Mouse (Mus musculus) gastrocnemius, postnatal 14 days (tissue): ENCODE results near the gene Sema6d. TPM values are rescaled to one million over a fixed set of nuclear protein-coding genes. Genes with fewer than 3 reads are reported as not detected.
"Not testable (repeated sequence)": the region's sequence is repeated elsewhere in the genome, so short reads cannot be mapped to it uniquely, and the experiment has no call there.

ENCODE experiments used
- DNase-seq: peaks from one replicate; pipeline ENCODE4 v3.0.0; 2021; ENCODE audit warnings: mixed read lengths
- intact Hi-C: fragments of 180-260 bp; cut with DNase I; formaldehyde crosslinking; loops from one replicate; pipeline ENCODE4 v1.15.1; 2025; ENCODE audit warnings: low total_unique reads
- total RNA-seq, 2 experiments: library from RNA; stranded (reverse); gene quantifications; 2 replicates each; pipeline ENCODE4 v1.2.3; 2021

Gene Sema6d
- total RNA-seq, 2 experiments from 2014 or later = 8.1 to 13.8 TPM

- intact Hi-C loops = no loop called here
These were observed 174.5 kb downstream of the Sema6d start for GRCm38 (mm10) chr2:124264309-124264708.

DNA sequence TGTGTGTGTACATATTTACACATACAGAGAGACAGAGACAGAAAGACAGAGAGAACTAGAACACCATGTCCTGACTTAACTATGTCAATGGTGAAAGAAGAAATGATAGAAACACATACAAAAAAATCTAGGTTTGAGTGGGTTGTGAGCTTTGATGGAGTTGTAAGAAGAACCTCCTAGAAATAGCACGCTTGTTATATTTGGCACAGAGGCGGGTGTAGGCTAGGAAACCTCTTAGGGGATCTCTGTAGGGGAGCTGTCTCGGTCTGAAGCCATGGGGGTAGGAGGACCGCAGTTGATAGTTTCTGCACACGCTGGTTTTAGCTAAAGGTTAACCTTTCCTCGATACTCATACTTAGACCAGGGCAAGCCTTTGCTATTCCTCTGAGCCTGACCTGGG, 181.4 kb downstream of the Sema6d start:
- intact Hi-C loops = no loop called here

More at GRCm38 (mm10) chr2:124264309-124264708, 174.5 kb downstream of the Sema6d start:
- no peak for DNase-seq

GRCm38 (mm10) chr2:124277492-124277891, 187.7 kb downstream of the Sema6d start:
- intact Hi-C loops = no loop called here

More for the DNA sequence above, 181.4 kb downstream of the Sema6d start:
- no peak for DNase-seq

DNA sequence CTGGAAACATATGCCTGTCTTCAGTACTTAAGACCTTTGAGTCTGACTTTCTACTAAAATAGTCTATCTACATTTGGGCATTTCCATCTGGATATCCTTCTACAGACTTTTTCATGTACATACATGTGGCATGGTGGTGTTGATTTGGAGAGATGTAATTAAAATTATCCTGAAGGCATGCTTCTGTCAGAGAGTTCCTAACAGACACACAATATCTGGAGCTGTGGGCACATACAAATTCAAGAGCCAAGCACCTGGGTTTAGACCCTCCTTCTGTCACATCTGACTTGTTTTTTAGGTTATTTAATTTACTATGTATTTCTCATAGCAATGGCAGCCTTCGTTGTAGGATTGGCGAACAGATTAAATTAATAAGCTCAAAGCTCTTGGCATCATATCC, 195.3 kb downstream of the Sema6d start:
- no peak for DNase-seq
- intact Hi-C loops = no loop called here

More at GRCm38 (mm10) chr2:124277492-124277891, 187.7 kb downstream of the Sema6d start:
- no peak for DNase-seq

- intact Hi-C loops = no loop called here
- no peak for DNase-seq
These were observed 199.6 kb downstream of the Sema6d start for GRCm38 (mm10) chr2:124289356-124289755.

DNA sequence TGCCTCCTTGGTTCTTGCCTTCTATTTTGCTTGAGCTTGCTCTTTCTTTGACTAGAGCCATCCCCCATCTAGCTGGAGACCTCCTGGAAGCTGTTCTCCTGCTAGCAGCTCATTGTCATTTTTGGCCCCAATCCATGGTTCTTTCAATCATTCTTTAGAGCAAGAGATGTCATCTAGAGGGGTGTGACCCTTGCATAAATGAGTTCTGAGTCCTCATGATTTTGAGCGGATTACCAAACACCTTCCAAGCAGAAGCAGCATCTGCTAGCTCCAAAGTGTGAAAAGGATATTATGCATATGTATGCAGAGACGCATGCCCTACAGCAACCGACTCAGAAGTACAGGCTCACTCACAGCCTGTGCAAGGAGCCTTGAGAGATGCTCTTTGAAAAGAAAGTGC, 201.4 kb downstream of the Sema6d start:
- no peak for DNase-seq
- intact Hi-C loops = no loop called here

DNA sequence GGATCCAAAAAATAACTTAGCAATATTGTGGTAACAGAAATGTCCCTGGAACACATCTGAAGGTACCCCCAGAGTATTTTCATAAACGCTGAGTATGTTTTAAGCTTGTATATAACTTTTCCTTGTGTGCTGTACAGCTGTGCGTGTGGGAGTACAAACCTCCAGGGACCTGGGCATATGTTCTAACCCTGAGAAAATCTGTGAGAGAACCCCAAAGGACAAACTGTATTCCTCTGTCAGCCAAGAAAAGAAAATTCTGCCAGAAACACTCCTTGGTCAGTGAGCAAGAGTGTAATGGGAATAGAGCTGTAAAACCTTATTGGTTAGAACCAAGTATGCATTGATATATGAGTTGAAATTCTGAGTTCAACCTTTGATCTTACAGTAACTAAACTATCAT, 203.8 kb downstream of the Sema6d start:
- intact Hi-C loops = no loop called here
- no peak for DNase-seq

GRCm38 (mm10) chr2:124298351-124298750, 208.6 kb downstream of the Sema6d start:
- intact Hi-C loops = no loop called here
- peak; percentile 32 for DNase-seq

DNA sequence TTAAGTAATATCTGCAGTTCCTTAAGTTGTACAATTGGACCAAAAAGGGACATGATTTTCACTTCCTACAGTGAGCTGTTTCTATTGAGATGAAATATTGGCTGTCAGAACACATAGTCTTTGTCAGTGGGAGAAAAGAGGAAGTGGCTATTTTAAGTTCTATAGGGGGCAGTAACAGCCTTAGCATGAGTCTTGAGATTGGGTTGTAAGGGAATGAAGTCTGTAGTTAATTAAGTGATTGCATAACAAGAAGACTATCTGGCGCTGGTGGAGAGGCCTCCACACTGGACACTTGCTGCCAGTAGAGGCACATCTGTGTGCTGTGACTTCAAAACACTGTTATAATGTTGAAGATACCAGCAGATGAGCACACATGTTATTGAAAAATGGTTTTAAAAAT, 209.1 kb downstream of the Sema6d start:
- DNase-seq = peak; percentile 15
- intact Hi-C loops = no loop called here

- no peak for DNase-seq
- intact Hi-C loops = no loop called here
These were observed 218.8 kb downstream of the Sema6d start for GRCm38 (mm10) chr2:124308605-124309004.

- no peak for DNase-seq
- intact Hi-C loops = no loop called here
These were observed 219.8 kb downstream of the Sema6d start for GRCm38 (mm10) chr2:124309361-124310128.

GRCm38 (mm10) chr2:124322528-124323215, 232.9 kb downstream of the Sema6d start:
- DNase-seq = no peak
- intact Hi-C loops = no loop called here

DNA sequence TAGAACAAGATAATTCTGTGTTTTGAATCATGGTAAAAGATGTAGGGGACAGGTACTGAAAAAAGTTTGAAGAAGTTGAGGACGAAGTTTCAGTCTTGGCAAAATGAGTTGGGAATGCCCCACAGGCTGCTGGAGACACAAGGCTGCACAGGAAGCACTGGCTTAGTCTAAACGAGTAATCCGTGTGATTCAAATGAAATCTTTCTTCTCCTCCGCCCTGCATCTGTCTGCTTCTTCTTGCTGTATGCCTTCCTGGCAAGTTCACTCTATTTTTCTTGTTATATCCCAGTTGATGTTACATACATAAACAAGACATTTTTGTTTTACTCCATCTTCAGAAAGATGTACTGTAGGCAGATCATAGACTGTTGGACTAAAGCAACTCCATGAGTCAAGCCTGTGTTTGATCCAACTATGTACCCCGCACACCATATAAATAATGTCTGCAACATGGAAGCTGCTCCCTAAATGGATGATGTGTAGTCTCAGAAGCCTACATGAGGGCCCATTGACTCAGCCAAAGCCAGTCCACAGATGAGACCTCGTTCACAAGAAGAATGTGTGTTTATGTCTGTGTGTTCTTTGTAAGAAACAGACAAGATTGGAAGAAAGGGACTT, 234.4 kb downstream of the Sema6d start:
- DNase-seq = no peak
- intact Hi-C loops = no loop called here

DNA sequence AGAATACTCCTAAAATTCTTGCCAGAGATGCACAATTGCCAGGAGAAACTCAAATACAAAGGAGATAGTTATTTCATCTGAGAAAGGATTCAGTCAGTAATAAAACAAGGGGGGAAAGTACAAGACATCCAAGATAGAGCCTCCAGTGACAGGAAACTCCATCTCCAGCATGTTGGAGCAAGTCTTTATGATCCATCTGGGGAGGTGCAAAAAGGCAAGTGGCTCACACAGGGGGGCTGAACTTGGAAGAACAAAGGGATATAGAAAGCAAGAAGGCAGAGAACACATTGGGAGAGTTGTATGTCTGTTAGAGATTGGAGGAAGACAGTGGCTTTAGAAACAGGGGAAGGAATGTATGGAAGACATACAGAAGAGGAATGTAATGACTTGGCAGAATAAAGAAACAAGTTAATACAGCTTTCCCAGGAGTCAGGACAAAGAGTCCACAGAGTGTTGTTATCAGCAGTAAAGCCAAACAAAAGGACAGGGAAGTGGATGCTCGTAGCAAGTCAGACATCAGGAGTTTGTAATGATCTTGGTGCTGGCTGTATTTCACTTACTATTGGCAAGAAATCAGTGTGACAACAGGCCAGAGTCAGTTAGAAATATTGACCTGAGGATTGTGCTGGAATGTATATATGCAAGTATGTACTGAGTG, 239.8 kb downstream of the Sema6d start:
- no peak for DNase-seq
- intact Hi-C loops = no loop called here

- intact Hi-C loops = no loop called here
- DNase-seq = no peak
These were observed 243.1 kb downstream of the Sema6d start for GRCm38 (mm10) chr2:124332890-124333289.

- intact Hi-C loops, DNase-seq: not testable (repeated sequence)
These were observed 244.9 kb downstream of the Sema6d start for GRCm38 (mm10) chr2:124334655-124335054.

DNA sequence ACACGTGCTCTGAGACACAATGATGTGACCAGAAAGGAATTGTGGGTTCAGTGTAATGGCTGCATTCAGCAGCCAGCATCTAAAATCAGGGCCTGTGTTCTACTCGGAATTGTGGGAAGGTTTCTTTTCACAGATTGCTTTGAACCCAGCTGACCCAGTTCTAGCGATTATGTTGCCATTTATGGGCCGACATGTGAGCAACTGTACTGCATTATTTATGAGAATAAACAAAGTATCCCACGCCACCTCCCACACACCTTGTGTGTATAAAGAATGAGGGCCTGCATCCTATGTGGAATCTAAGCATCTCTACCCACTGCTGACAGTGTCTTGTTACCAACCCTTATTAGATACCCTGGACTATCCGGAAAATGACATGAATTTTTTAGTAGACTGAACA, 248.5 kb downstream of the Sema6d start:
- intact Hi-C loops = no loop called here
- DNase-seq = no peak

GRCm38 (mm10) chr2:124354191-124354590, 264.4 kb downstream of the Sema6d start:
- intact Hi-C loops = no loop called here
- DNase-seq = no peak

DNA sequence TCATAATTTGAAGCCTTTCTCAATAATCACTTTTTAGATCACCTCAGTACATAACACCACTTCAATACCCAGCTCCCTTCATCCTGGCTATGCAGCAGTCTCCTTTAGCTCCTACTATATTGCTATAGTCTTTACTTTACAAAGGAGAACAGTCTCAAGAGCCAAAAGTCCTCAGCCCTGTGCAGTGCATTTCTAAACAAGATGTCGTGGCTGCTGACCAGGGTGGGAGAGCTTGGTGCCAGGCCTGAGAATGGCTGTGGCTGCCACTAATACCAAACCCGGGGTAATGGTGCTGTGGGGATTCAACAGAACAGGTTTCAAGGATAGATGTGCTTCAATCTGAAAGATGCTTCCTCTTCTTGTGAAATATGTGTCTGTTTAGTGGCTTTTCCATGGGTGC, 264.9 kb downstream of the Sema6d start:
- DNase-seq = no peak
- intact Hi-C loops = no loop called here

DNA sequence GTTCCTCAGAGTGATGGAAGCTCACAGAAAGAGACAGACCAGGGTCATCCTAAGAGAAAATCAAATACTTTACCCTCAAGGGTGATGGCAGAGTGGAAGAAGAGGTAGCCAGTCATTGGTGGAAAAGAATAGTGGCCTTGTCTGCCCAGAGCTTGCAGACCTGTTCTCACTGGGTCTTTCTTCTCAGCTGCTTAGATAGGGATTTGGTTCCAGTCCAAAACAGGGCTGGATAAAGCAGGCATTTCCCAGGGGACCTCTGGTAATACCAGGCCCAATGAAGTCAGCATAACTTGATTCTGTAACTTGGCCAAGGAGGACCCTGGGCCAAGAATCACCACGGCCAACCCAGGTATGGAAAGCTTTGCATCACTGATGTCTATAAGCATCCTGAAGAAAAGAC, 279.5 kb downstream of the Sema6d start:
- DNase-seq = no peak
- intact Hi-C loops = no loop called here
